Mouse (Mus musculus): Measurements from ENCODE around the gene Ttyh2. TPM values are rescaled to one million over a fixed set of nuclear protein-coding genes. Genes with fewer than 3 reads are reported as not detected.

Ttyh2 gene
- total and polyA plus RNA-seq, 2 experiments from 2014 or later: 11.8 to 12.4 TPM

GRCm38 (mm10) chr11:114675826-114676401 is 683 bp downstream of the Ttyh2 start:
- Histone ChIP-seq H3K4me1 (ENCODE audit: control insufficient read depth, insufficient read depth) (peaks cover 29% of the 10 kb centered on the region), H3K9me3 (replicated peaks; ENCODE audit: control insufficient read depth, low read length) (no peaks in the 10 kb centered on the region), H3K36me3 (replicated peaks; ENCODE audit: control insufficient read depth, insufficient read depth, low read length) (peaks cover 25% of the 10 kb centered on the region), H3K27ac (ENCODE audit: low read depth) (peak overlapping the region; percentile 47), H3K27me3 (ENCODE audit: control insufficient read depth, insufficient read depth, low read length) (no peaks in the 10 kb centered on the region), H3K4me2 (ENCODE audit: low read depth, low read length) (peak overlapping the region; percentile 97), H3K4me3 (ENCODE audit: low read depth, low read length) (peak overlapping the region; percentile 69), H3K9ac (replicated peaks; ENCODE audit: low read depth, low read length) (peak overlapping the region; percentile 69)
- ATAC-seq (ENCODE audit: insufficient read depth, low read depth) (no peak), DNase-seq (ENCODE audit: low spot score) (no peak)
- 4% methylated on average over 27 of the region's 27 CpGs for WGBS
- TF ChIP-seq CTCF (IDR thresholded peaks at IDR 0.05; ENCODE audit: low read depth) (no peak), EP300 (IDR thresholded peaks at IDR 0.05; ENCODE audit: low read depth) (no peak)

GRCm38 (mm10) chr11:114676431-114676830 is 1.2 kb downstream of the Ttyh2 start:
- no peak for ATAC-seq (ENCODE audit: insufficient read depth, low read depth)
- H3K27ac ChIP-seq (ENCODE audit: low read depth): peak overlapping the region; percentile 47; the same call in 1 of the 2 replicates
- peak overlapping the region; percentile 97 for H3K4me2 ChIP-seq (ENCODE audit: low read depth, low read length)
- H3K4me3 ChIP-seq (ENCODE audit: low read depth, low read length): peak overlapping the region; percentile 69
- peaks cover 29% of the 10 kb centered on the region for H3K4me1 ChIP-seq (ENCODE audit: control insufficient read depth, insufficient read depth)
- peaks cover 20% of the 10 kb centered on the region for H3K36me3 ChIP-seq (replicated peaks; ENCODE audit: control insufficient read depth, insufficient read depth, low read length)
- DNase-seq (ENCODE audit: low spot score): no peak
- TF ChIP-seq CTCF (IDR thresholded peaks at IDR 0.05; ENCODE audit: low read depth) (no peak), EP300 (IDR thresholded peaks at IDR 0.05; ENCODE audit: low read depth) (no peak)
- no peaks in the 10 kb centered on the region for H3K9me3 ChIP-seq (replicated peaks; ENCODE audit: control insufficient read depth, low read length)
- WGBS: 12% methylated on average over 14 of the region's 14 CpGs
- peak overlapping the region; percentile 69 for H3K9ac ChIP-seq (replicated peaks; ENCODE audit: low read depth, low read length)
- H3K27me3 ChIP-seq (ENCODE audit: control insufficient read depth, insufficient read depth, low read length): no peaks in the 10 kb centered on the region

DNA sequence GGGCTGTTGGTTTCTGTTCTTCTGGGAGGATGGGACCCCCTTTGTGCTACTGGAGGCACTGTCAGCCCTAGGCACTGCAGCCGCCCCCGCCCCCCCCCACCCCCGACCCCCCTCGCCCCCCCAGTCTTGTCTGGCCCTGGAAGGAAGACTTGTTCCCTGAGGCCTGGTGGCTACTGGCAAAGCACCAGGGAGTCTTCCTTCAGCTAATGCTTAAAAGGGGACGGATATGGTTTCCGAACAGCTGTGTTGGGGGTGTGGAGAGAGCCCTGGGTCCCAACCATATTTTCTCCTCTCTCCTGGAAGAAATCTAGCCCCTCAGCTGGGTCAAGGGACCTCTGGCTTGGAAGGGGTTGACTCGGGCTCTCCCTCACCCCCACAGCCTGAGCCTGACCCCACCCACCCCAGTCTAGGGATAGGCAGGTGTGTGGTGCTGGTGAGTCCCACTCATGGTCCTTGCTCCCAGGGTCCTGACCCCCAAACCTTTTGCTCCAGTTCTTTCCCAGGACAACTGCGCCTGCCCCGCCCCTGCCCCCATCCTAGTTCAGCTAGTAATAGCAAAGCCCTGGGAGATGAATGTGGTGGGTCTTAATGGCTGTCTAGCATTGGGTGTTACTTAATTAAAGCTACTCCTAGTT is 1.8 kb downstream of the Ttyh2 start:
- Histone ChIP-seq H3K27me3 (ENCODE audit: control insufficient read depth, insufficient read depth, low read length) (no peaks in the 10 kb centered on the region), H3K9ac (replicated peaks; ENCODE audit: low read depth, low read length) (0 out of 2 replicates have a peak overlapping the region, but pooled peaks have one; percentile 69)
- 45% methylated on average over 9 of the region's 9 CpGs for WGBS

DNA sequence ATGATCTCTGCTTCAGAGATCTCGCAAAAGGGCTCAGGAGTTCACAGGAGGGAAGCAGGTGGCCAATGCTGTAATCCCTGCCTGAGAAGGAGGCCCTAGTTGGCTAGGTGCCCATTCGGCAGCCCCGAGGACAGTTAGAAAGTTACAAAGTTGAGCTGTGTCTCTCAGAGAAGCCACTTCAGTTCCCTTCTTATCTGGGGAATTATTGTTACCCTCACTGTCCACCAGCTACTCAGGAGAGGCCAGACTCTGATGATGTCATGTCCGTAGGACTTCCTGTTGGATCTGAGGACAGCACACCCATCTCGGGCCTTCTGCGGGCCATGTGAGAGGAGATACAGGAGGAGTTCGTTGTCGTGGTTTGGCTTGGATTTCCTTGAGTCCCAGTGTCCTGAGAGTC is 4.4 kb downstream of the Ttyh2 start:
- Histone ChIP-seq H3K9me3 (replicated peaks; ENCODE audit: control insufficient read depth, low read length) (no peaks in the 10 kb centered on the region), H3K27me3 (ENCODE audit: control insufficient read depth, insufficient read depth, low read length) (no peaks in the 10 kb centered on the region), H3K4me1 (ENCODE audit: control insufficient read depth, insufficient read depth) (peaks cover 37% of the 10 kb centered on the region), H3K4me2 (ENCODE audit: low read depth, low read length) (no peak overlapping the region), H3K4me3 (ENCODE audit: low read depth, low read length) (no peak overlapping the region), H3K27ac (ENCODE audit: low read depth) (peak overlapping the region; percentile 71), H3K36me3 (replicated peaks; ENCODE audit: control insufficient read depth, insufficient read depth, low read length) (no peaks in the 10 kb centered on the region), H3K9ac (replicated peaks; ENCODE audit: low read depth, low read length) (no peak overlapping the region)
- 30% methylated on average over 8 of the region's 8 CpGs for WGBS
- peak; percentile 31; the same call in 1 of the 2 replicates for ATAC-seq (ENCODE audit: insufficient read depth, low read depth)
- peak; percentile 50 for DNase-seq (ENCODE audit: low spot score)
- TF ChIP-seq CTCF (IDR thresholded peaks at IDR 0.05; ENCODE audit: low read depth) (no peak), EP300 (IDR thresholded peaks at IDR 0.05; ENCODE audit: low read depth) (no peak)

More for the DNA sequence above, 1.8 kb downstream of the Ttyh2 start:
- no peak for ATAC-seq (ENCODE audit: insufficient read depth, low read depth)
- no peak for TF ChIP-seq CTCF (IDR thresholded peaks at IDR 0.05; ENCODE audit: low read depth)
- no peak for TF ChIP-seq EP300 (IDR thresholded peaks at IDR 0.05; ENCODE audit: low read depth)
- Histone ChIP-seq H3K4me2 (ENCODE audit: low read depth, low read length) (peak overlapping the region; percentile 97), H3K27ac (ENCODE audit: low read depth) (0 out of 2 replicates have a peak overlapping the region, but pooled peaks have one; percentile 11), H3K9me3 (replicated peaks; ENCODE audit: control insufficient read depth, low read length) (no peaks in the 10 kb centered on the region), H3K4me1 (ENCODE audit: control insufficient read depth, insufficient read depth) (peaks cover 29% of the 10 kb centered on the region), H3K36me3 (replicated peaks; ENCODE audit: control insufficient read depth, insufficient read depth, low read length) (peaks cover 14% of the 10 kb centered on the region), H3K4me3 (ENCODE audit: low read depth, low read length) (peak overlapping the region; percentile 69; the same call in 1 of the 2 replicates)
- DNase-seq (ENCODE audit: low spot score): no peak

GRCm38 (mm10) chr11:114680291-114680690 is 5.1 kb downstream of the Ttyh2 start:
- Histone ChIP-seq H3K27me3 (ENCODE audit: control insufficient read depth, insufficient read depth, low read length) (no peaks in the 10 kb centered on the region), H3K36me3 (replicated peaks; ENCODE audit: control insufficient read depth, insufficient read depth, low read length) (no peaks in the 10 kb centered on the region), H3K9ac (replicated peaks; ENCODE audit: low read depth, low read length) (no peak overlapping the region), H3K4me2 (ENCODE audit: low read depth, low read length) (no peak overlapping the region), H3K27ac (ENCODE audit: low read depth) (peak overlapping the region; percentile 30; the same call in 1 of the 2 replicates), H3K4me1 (ENCODE audit: control insufficient read depth, insufficient read depth) (peaks cover 37% of the 10 kb centered on the region), H3K4me3 (ENCODE audit: low read depth, low read length) (no peak overlapping the region), H3K9me3 (replicated peaks; ENCODE audit: control insufficient read depth, low read length) (no peaks in the 10 kb centered on the region)
- ATAC-seq (ENCODE audit: insufficient read depth, low read depth) (no peak), DNase-seq (ENCODE audit: low spot score) (no peak)
- TF ChIP-seq EP300 (IDR thresholded peaks at IDR 0.05; ENCODE audit: low read depth) (no peak), CTCF (IDR thresholded peaks at IDR 0.05; ENCODE audit: low read depth) (no peak)
- WGBS: 48% methylated on average over 10 of the region's 10 CpGs

All from heart, postnatal 0 days (tissue).